Mouse (Mus musculus) heart, adult 2 months (tissue): ENCODE data around the gene Itpr2. TPM values are rescaled to one million over a fixed set of nuclear protein-coding genes. Genes with fewer than 3 reads are reported as not detected.

ENCODE experiments used
- DNase-seq, 2 experiments: peaks; one replicate each; pipeline ENCODE4 v3.0.0; 2021
- H3K27ac ChIP-seq: fragments of 200-600 bp; 2 replicates; pipeline ENCODE4 v1.8.1; 2022
- H3K27me3 ChIP-seq: fragments of 200-500 bp; 2 replicates; pipeline ENCODE4 v1.6.1; 2012; ENCODE audit warnings: mild to moderate bottlenecking, low read length, inconsistent platforms, mixed read lengths; ENCODE audit not compliant: control insufficient read depth, insufficient read depth
- H3K36me3 ChIP-seq: fragments of 200-500 bp; 2 replicates; pipeline ENCODE4 v1.6.1; 2012; ENCODE audit warnings: low read length, inconsistent platforms; ENCODE audit not compliant: control insufficient read depth, insufficient read depth
- H3K4me1 ChIP-seq: fragments of 200-500 bp; 2 replicates; pipeline ENCODE4 v1.6.1; 2011; ENCODE audit warnings: low read length; ENCODE audit not compliant: control insufficient read depth, insufficient read depth
- H3K4me3 ChIP-seq: fragments of 200-600 bp; 2 replicates; pipeline ENCODE4 v1.8.1; 2022
- H3K79me2 ChIP-seq: fragments of 200-500 bp; replicated peaks from 2 replicates; pipeline ENCODE4 v1.6.1; 2012; ENCODE audit warnings: mild to moderate bottlenecking, inconsistent platforms, low read length, moderate library complexity, mixed read lengths; ENCODE audit not compliant: control insufficient read depth, insufficient read depth
- H3K9ac ChIP-seq: fragments of 200-500 bp; 2 replicates; pipeline ENCODE4 v1.6.1; 2012; ENCODE audit warnings: low read depth, mild to moderate bottlenecking, control low read depth, inconsistent platforms, low read length, mixed read lengths
- CTCF ChIP-seq: fragments of 200-600 bp; IDR thresholded peaks from 2 replicates; pipeline ENCODE4 v1.8.1; 2022; ENCODE audit warnings: antibody characterized with exemption, mild to moderate bottlenecking, moderate library complexity
- EP300 ChIP-seq: fragments of 200-500 bp; IDR thresholded peaks from 2 replicates; pipeline ENCODE4 v1.6.1; 2011; ENCODE audit warnings: low read depth, low read length, control low read depth; ENCODE audit not compliant: insufficient read depth
- POLR2A ChIP-seq: fragments of 200-500 bp; IDR thresholded peaks from 2 replicates; pipeline ENCODE4 v1.6.1; 2011; ENCODE audit warnings: mild to moderate bottlenecking, low read depth, low read length, control low read depth; ENCODE audit not compliant: insufficient read depth
- WGBS: fragments of 180-500 bp; shearing (Covaris S2); methylation state at CpG from one replicate; pipeline ENCODE4 v1.1.7; 2018; 5-methylcytosine and 5-hydroxymethylcytosine counted together
- intact Hi-C: fragments of 180-260 bp; cut with DNase I; formaldehyde crosslinking; loops from one replicate; pipeline ENCODE4 v1.15.1; 2025
- polyA plus RNA-seq: library from polyadenylated mRNA; depleted of rRNA; stranded (reverse); fragments of >200 nt; gene quantifications from 2 replicates; pipeline ENCODE4 v1.2.3, GENCODE M21; 2012
- total RNA-seq, 2 experiments: library from RNA; stranded (reverse); gene quantifications; 2 replicates each; pipeline ENCODE4 v1.2.3; 2021

The Itpr2 gene
- total and polyA plus RNA-seq, 3 experiments: 6.6 to 23.7 (median 20.1) TPM

DNA sequence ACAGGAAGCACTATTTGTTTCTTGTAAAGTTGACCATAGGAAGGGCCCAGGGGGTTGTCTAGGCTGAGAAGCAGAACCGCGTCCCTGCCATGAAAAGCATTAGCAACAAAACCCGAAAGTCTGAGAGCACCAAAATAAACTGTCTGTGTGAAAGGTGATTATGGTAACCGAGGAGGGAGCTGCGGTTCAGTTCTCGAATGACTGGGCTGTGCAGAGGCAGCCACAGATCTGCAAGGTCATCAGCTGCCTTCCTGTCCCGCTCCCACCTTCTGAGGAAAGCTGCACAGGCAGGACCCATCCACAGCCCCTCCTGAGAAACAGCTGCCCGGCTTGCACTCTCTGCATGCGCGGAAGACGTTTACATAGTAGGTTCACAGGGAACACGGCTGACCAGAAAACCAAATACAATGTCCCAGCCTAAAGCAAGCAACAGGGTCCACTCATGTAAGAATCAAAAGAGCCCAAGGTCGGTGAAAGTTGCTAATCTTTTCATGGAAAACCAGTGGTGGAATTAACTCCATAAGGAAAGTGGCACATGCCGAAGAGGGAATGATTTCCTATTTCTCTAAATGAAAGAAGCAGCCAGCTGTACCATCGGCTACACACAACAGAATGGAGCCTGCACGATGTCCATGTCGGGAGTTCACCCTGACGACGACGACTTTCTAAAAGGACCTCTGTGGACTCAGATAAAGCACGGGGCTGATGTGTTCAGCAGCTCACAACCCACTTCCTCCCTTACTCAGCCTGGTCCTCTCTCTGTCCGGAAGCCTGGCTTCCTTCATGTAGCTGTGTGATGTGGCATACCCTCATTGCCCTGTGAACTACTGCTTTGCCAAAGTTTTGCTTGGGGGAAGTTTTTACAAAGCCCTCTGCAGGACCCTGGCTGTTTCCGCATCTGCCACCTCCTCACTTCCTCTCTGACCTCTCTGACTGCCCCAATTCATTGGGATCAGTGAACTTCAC lies 280.4 kb downstream of the Itpr2 start:
- Histone ChIP-seq H3K36me3 (peaks cover 2% of the 10 kb centered on the region; the same call in 1 of the 2 replicates), H3K27ac (no peak overlapping the region; the same call in 1 of the 2 replicates), H3K79me2 (no peaks in the 10 kb centered on the region), H3K4me3 (no peak overlapping the region), H3K27me3 (no peaks in the 10 kb centered on the region), H3K4me1 (peaks cover 5% of the 10 kb centered on the region), H3K9ac (peak overlapping the region; percentile 2; the same call in 1 of the 2 replicates)
- intact Hi-C loops: loop anchor here (5.0 kb wide), 1 partner anchor 51 kb away; no protein-coding TSS in a partner anchor
- peak in 1 of 2 experiments; percentile 56 for DNase-seq
- no peak for TF ChIP-seq POLR2A
- no peak for TF ChIP-seq EP300
- no peak for TF ChIP-seq CTCF
- WGBS: 44% methylated on average over 23 of the region's 23 CpGs

DNA sequence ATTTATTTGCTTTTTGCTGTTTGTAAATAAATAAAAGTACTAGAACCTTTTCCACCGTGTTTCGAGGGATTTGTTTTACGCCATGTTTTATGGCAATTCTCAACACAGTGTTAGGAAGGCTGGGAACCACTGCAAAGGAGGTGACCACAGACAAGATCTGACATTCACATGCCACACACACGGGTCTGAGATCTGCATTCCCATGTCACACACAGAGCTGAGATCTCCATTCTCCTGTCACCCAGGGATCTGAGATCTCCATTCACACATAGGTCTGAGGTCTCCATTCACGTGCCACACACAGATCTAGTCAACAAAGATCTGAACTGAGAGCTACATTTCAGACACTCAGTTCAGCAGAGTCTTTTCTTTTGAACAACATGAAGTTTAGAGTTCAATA lies 282.0 kb downstream of the Itpr2 start:
- H3K79me2 ChIP-seq: no peaks in the 10 kb centered on the region
- H3K36me3 ChIP-seq: peaks cover 2% of the 10 kb centered on the region; the same call in 1 of the 2 replicates
- H3K27ac ChIP-seq: no peak overlapping the region
- intact Hi-C loops: loop anchor here (5.0 kb wide), 1 partner anchor 52 kb away; no protein-coding TSS in a partner anchor
- no peak for TF ChIP-seq CTCF
- no peak for TF ChIP-seq POLR2A
- no peak for TF ChIP-seq EP300
- no peak for DNase-seq
- H3K4me1 ChIP-seq: peaks cover 5% of the 10 kb centered on the region
- no peaks in the 10 kb centered on the region for H3K27me3 ChIP-seq
- no peak overlapping the region for H3K4me3 ChIP-seq
- no peak overlapping the region for H3K9ac ChIP-seq
- 93% methylated on average over 5 of the region's 5 CpGs for WGBS

DNA sequence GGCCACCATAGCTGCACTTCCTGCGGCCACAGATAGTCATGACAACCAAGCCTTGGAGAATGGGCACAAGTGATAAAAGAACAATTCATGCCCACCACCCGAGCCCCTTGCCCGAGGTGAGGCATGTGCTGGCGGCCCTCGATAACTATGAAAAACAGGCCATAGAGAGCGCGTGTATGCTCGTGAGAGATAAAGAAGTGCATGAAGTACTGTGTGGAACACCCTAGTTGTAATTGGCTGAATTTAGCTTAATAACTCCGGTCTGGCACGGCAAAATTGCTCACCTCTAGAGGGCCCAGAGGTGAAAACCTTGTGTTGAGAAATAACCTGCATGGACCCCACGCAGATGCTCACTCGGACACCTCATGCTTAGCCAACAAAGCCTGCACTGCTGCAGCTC lies 282.5 kb downstream of the Itpr2 start:
- 96% methylated on average over 12 of the region's 12 CpGs for WGBS
- H3K27ac ChIP-seq: no peak overlapping the region
- intact Hi-C loops: no loop called here
- H3K79me2 ChIP-seq: no peaks in the 10 kb centered on the region
- no peaks in the 10 kb centered on the region for H3K27me3 ChIP-seq
- no peak overlapping the region for H3K4me3 ChIP-seq
- H3K36me3 ChIP-seq: peaks cover 2% of the 10 kb centered on the region; the same call in 1 of the 2 replicates
- DNase-seq: no peak
- H3K9ac ChIP-seq: no peak overlapping the region
- H3K4me1 ChIP-seq: peaks cover 5% of the 10 kb centered on the region
- TF ChIP-seq EP300: no peak
- TF ChIP-seq POLR2A: no peak
- no peak for TF ChIP-seq CTCF

DNA sequence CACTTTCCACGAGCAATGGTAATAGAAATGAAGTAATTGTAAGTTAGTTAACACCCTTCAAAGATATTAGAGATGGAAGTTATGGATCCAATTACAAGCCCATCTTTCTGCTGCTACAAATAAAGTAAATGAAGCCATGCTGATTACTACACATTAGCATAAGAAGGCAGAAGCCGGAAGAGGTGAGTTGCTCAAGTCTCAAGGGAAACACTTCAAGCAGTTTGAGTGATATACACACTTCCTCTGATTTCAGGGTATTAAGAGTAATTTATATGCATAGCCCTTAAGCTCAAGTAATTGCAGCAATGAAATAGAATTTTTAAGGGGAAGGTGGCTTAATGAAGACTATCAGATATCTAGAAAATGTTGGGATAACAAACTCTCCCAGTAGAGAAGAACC lies 286.7 kb downstream of the Itpr2 start:
- intact Hi-C loops: no loop called here
- Histone ChIP-seq H3K79me2 (no peaks in the 10 kb centered on the region), H3K27me3 (no peaks in the 10 kb centered on the region), H3K9ac (no peak overlapping the region), H3K27ac (no peak overlapping the region), H3K4me1 (no peaks in the 10 kb centered on the region), H3K36me3 (no peaks in the 10 kb centered on the region), H3K4me3 (no peak overlapping the region)
- TF ChIP-seq EP300 (no peak), CTCF (no peak), POLR2A (no peak)
- no peak for DNase-seq
- 84% methylated on average over 2 of the region's 2 CpGs for WGBS

GRCm38 (mm10) chr6:146212339-146212738 lies 289.7 kb downstream of the Itpr2 start:
- Histone ChIP-seq H3K4me1 (peaks cover 16% of the 10 kb centered on the region), H3K27ac (no peak overlapping the region), H3K27me3 (no peaks in the 10 kb centered on the region), H3K36me3 (peaks cover 3% of the 10 kb centered on the region; the same call in 1 of the 2 replicates), H3K4me3 (no peak overlapping the region), H3K79me2 (no peaks in the 10 kb centered on the region), H3K9ac (no peak overlapping the region)
- TF ChIP-seq POLR2A: no peak
- no peak for TF ChIP-seq CTCF
- TF ChIP-seq EP300: no peak
- intact Hi-C loops: no loop called here
- 97% methylated on average over 3 of the region's 3 CpGs for WGBS
- no peak for DNase-seq

GRCm38 (mm10) chr6:146211233-146211632 lies 290.8 kb downstream of the Itpr2 start:
- Histone ChIP-seq H3K9ac (no peak overlapping the region), H3K36me3 (peaks cover 3% of the 10 kb centered on the region; the same call in 1 of the 2 replicates), H3K27ac (no peak overlapping the region), H3K4me3 (no peak overlapping the region), H3K27me3 (no peaks in the 10 kb centered on the region), H3K79me2 (no peaks in the 10 kb centered on the region), H3K4me1 (peaks cover 20% of the 10 kb centered on the region)
- WGBS: 85% methylated on average over 6 of the region's 6 CpGs
- TF ChIP-seq EP300 (no peak), POLR2A (no peak), CTCF (no peak)
- intact Hi-C loops: no loop called here
- no peak for DNase-seq
